ENCODE assay signal across 8 mouse cellular contexts in genomic region chr17:47151557-47152278, GRCm38 (mm10).
A peak's percentile ranks its signal among the peaks of the same experiment; 100 is the strongest.
DNase-seq lines count a peak whose midpoint lies in the region; ATAC-seq and TF ChIP-seq lines count a peak whose summit lies in the region.

No protein-coding gene starts in this region.

- peaks cover 2% of the 10 kb centered on the region for H3K4me1 ChIP-seq in heart, adult 2 months (ENCODE audit: control insufficient read depth, insufficient read depth, low read length)
- peaks cover 75% of the 10 kb centered on the region for H3K4me1 ChIP-seq in E14TG2a.4 (replicated peaks; ENCODE audit: low read depth, low read length)
- H3K4me1 ChIP-seq in embryonic facial prominence, embryonic 15.5 days: peaks cover 42% of the 10 kb centered on the region
- peaks cover 42% of the 10 kb centered on the region for H3K4me1 ChIP-seq in intestine, embryonic 15.5 days (replicated peaks)
- peaks cover 52% of the 10 kb centered on the region for H3K4me1 ChIP-seq in midbrain, embryonic 10.5 days

- no peak for TF ChIP-seq CTCF in heart, adult 2 months (IDR thresholded peaks at IDR 0.05)
- TF ChIP-seq CTCF in E14TG2a.4 (conservative IDR thresholded peaks at IDR 0.05; ENCODE audit: low read length): no peak

- no peaks in the 10 kb centered on the region for H3K36me3 ChIP-seq in heart, adult 2 months (ENCODE audit: control insufficient read depth, insufficient read depth, low read length)
- H3K36me3 ChIP-seq in E14TG2a.4 (ENCODE audit: insufficient read depth, low read length): no peaks in the 10 kb centered on the region
- 0 out of 2 replicates have a peak, but pooled peaks cover 5% of the 10 kb centered on the region for H3K36me3 ChIP-seq in embryonic facial prominence, embryonic 15.5 days
- H3K36me3 ChIP-seq in intestine, embryonic 15.5 days: 0 out of 2 replicates have a peak, but pooled peaks cover 3% of the 10 kb centered on the region
- peaks cover 43% of the 10 kb centered on the region for H3K36me3 ChIP-seq in midbrain, embryonic 10.5 days

- peak; percentile 48 for ATAC-seq in embryonic facial prominence, embryonic 15.5 days (ENCODE audit: insufficient number of reproducible peaks, low FRiP score, low TSS enrichment, low read depth)
- ATAC-seq in intestine, embryonic 15.5 days: peak; percentile 48

- DNase-seq in heart, adult 2 months: no peak
- no peak for DNase-seq in heart, adult 8-10 months (ENCODE audit: low spot score)
- no peak for DNase-seq in midbrain, embryonic 10.5 days (ENCODE audit: low spot score)
- DNase-seq in urinary bladder, postnatal 25 days (ENCODE audit: low spot score): no peak
- DNase-seq in MN1 (ENCODE audit: low spot score): no peak

- H3K27me3 ChIP-seq in heart, adult 2 months (ENCODE audit: control insufficient read depth, insufficient read depth, low read length): no peaks in the 10 kb centered on the region
- no peaks in the 10 kb centered on the region for H3K27me3 ChIP-seq in E14TG2a.4 (ENCODE audit: insufficient read depth, low read length)
- no peaks in the 10 kb centered on the region for H3K27me3 ChIP-seq in embryonic facial prominence, embryonic 15.5 days
- no peaks in the 10 kb centered on the region for H3K27me3 ChIP-seq in intestine, embryonic 15.5 days (replicated peaks)
- no peaks in the 10 kb centered on the region for H3K27me3 ChIP-seq in midbrain, embryonic 10.5 days (ENCODE audit: low read depth, poor library complexity, severe bottlenecking)

- no peak overlapping the region for H3K9ac ChIP-seq in heart, adult 2 months (ENCODE audit: low read depth, low read length)
- H3K9ac ChIP-seq in embryonic facial prominence, embryonic 15.5 days: no peak overlapping the region; the same call in 1 of the 2 replicates
- no peak overlapping the region for H3K9ac ChIP-seq in intestine, embryonic 15.5 days

- intact Hi-C loops in heart, adult 2 months (cut with DNase I): no loop called here

- no peak for TF ChIP-seq EP300 in heart, adult 2 months (IDR thresholded peaks at IDR 0.05; ENCODE audit: insufficient read depth, low read depth, low read length)

- H3K79me2 ChIP-seq in heart, adult 2 months (replicated peaks; ENCODE audit: control insufficient read depth, insufficient read depth, low read length): no peaks in the 10 kb centered on the region

- TF ChIP-seq POLR2A in heart, adult 2 months (IDR thresholded peaks at IDR 0.05; ENCODE audit: insufficient read depth, low read depth, low read length): no peak

- H3K9me3 ChIP-seq in E14TG2a.4 (ENCODE audit: low read length): no peaks in the 10 kb centered on the region
- no peaks in the 10 kb centered on the region for H3K9me3 ChIP-seq in embryonic facial prominence, embryonic 15.5 days (replicated peaks)
- H3K9me3 ChIP-seq in intestine, embryonic 15.5 days: no peaks in the 10 kb centered on the region
- H3K9me3 ChIP-seq in midbrain, embryonic 10.5 days (replicated peaks): no peaks in the 10 kb centered on the region

- WGBS in heart, adult 2 months: 27% methylated on average over 20 of the region's 20 CpGs
- 11% methylated on average over 20 of the region's 20 CpGs for WGBS in embryonic facial prominence, embryonic 15.5 days
- WGBS in intestine, embryonic 15.5 days: 18% methylated on average over 20 of the region's 20 CpGs
- WGBS in midbrain, embryonic 10.5 days: 56% methylated on average over 20 of the region's 20 CpGs

- H3K4me2 ChIP-seq in embryonic facial prominence, embryonic 15.5 days (replicated peaks): peak overlapping the region; percentile 49
- peak overlapping the region; percentile 56 for H3K4me2 ChIP-seq in intestine, embryonic 15.5 days (replicated peaks)

- no peak overlapping the region for H3K27ac ChIP-seq in heart, adult 2 months
- H3K27ac ChIP-seq in embryonic facial prominence, embryonic 15.5 days (replicated peaks): 0 out of 2 replicates have a peak overlapping the region, but pooled peaks have one; percentile 36
- H3K27ac ChIP-seq in intestine, embryonic 15.5 days: peak overlapping the region; percentile 51; the same call in 1 of the 2 replicates
- H3K27ac ChIP-seq in midbrain, embryonic 10.5 days (replicated peaks): peak overlapping the region; percentile 68; the same call in 1 of the 2 replicates

- H3K4me3 ChIP-seq in heart, adult 2 months: peak overlapping the region; percentile 40
- peak overlapping the region; percentile 37; the same call in 1 of the 2 replicates for H3K4me3 ChIP-seq in E14TG2a.4 (replicated peaks; ENCODE audit: low read length)
- peak overlapping the region; percentile 33 for H3K4me3 ChIP-seq in embryonic facial prominence, embryonic 15.5 days (replicated peaks)
- H3K4me3 ChIP-seq in intestine, embryonic 15.5 days (replicated peaks): peak overlapping the region; percentile 18
- peak overlapping the region; percentile 37 for H3K4me3 ChIP-seq in midbrain, embryonic 10.5 days
